Mouse (Mus musculus) heart, adult 18-20 months (tissue): ENCODE measurements around the gene Lrp5. TPM values are rescaled to one million over a fixed set of nuclear protein-coding genes. Genes with fewer than 3 reads are reported as not detected.

ENCODE experiments used
- DNase-seq, 2 experiments: peaks; one replicate each; pipeline ENCODE4 v3.0.0; 2021 to 2022; ENCODE audit warnings: mixed read lengths in 1 of 2
- total RNA-seq, 2 experiments: library from RNA; stranded (reverse); gene quantifications; 2 replicates each; pipeline ENCODE4 v1.2.3; 2021

Gene Lrp5
- total RNA-seq, 2 experiments from 2014 or later, result 46.5 to 49.3 TPM

DNA sequence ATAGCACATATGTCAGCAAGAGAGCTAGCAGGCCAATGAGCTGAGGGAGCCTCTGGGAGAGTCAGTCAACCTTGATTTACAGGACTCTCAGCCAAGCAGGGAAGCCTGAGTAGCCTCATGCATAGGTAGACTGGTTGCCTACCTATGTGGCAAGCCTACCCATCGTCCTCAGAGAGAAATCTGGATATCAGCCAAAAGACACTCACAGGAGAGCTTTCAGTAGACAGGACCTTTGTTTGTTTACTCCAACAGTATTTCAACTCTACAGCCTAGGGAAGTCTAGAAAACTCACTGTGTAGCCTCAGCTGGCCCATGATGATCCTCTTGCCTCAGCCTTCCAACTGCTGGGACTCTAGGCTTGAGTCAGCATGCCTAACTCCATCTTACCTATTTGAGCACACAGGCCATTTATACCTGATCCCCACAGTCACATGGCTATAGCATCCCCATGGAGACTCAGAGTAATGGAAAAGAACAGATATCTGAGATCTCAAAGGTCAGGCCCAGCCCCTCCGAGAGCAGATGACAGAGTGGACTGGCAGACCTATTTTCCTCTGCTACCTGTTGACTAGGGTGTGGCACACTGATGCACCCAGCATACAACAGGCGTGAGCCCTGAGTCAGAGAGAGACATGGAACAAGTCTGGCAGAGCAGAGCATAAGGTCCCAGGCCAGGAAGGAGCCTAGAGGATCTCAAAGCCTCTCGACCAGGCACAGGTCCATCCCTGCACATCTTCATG is 73.7 kb downstream of the Lrp5 start:
- DNase-seq, result no peak

DNA sequence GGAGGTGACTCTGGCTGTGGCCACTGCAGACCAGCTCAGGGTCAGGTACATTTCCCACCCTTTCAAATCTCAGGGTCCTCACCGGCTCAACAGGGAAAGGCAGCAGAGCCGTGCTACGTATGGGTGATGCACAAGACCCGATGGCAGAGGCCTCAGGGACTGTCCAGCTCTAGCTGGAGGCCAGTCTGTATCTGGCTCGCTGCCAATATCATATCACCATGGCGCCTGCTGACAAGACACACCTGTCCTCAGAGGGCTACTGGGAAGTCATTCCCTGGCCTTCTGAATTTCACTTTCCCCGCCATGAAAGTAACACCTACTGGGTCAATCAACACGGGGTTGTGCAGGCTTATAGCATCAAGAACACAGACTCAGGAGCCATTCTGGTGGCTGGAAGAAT is 74.6 kb downstream of the Lrp5 start:
- DNase-seq, result no peak

DNA sequence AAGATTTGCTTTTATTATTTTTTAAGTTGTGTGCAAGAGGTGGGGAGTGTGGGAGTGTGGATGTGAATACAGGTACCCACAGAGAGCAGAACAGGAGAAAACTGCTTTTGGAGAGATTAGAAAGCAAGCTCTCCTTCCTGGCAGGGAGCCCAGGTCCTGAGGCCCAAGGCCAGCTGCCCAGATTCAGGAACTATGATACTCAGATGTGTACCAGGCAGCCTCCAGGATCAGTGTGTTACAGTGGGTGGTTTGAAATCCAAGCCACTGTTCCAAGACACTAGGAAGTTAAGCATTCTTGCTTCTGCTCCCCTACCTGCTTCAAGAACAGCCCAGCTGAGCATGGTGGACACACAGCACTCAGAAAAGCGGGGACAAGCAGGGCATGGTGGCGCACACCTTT is 75.5 kb downstream of the Lrp5 start:
- DNase-seq, result no peak

DNA sequence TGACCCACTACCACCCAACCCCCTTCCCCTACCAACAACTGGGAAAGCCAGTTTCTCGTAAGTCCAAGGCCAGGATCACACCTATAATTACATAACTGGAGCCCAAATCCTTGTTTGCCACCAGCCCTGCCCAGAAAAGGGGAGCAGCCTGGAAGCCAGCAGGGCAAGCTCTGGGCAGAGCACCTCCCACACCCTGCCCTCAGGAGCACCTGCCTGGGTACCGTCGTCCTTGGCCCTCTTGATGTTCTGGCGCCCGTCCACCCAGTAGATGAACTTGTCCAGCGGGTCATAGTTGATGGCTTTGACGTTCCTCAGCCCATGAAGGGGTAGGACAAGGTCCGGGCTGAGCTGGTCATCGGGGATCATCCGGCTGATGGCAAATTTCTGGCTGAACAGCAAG is 76.5 kb downstream of the Lrp5 start:
- DNase-seq, result no peak

DNA sequence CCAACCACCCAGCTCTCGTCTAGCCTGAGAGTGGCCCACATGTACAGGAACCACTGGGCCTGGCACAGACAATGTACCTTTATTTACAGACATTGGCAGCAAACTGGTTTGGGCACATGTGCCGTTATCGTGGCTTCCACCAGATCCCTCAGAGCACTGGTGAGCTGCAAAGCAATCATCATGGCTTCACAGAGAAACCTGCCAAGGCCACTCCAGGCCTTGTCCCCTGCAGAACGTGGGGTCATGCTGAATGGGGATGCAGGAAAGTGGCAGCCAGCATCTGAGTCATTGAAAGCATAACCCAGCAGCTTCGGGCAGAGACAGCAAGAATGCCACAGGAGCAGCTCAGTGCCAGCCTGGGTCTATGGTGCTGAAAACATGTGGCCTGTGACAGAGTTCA is 92.0 kb downstream of the Lrp5 start:
- peak in 1 of 2 experiments; percentile 31 for DNase-seq

DNA sequence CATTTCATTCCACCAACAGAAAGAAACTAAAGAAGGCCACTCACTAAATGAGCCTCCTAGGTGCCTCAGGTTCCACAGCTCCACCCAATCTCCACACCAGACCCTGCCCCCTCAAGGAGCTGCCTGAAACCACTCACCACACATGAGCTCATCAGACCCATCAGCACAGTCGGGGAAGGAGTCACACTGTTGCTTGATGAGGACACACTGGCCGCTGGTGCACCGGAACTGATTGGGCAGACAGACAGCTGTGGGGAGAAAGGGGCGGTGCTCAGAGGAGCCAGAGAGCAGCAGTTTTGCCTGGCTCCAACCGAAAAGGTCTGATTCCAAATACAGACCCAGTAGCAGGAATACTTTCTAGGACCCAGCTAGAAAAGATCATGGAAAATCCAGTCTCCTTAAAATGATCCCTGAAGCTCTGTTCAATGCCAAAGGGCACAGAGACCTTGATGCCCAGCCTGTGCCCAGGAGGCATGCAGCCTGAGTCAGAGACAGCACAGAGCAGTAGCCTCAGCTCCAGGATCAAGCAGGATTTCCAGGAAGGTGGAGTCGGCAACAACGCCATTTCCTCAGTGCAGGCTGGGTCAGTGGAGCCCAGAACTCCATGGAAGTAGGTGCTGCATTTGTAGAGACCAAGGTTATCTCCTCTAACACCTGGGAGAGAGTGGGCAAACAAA is 92.8 kb downstream of the Lrp5 start:
- no peak for DNase-seq

DNA sequence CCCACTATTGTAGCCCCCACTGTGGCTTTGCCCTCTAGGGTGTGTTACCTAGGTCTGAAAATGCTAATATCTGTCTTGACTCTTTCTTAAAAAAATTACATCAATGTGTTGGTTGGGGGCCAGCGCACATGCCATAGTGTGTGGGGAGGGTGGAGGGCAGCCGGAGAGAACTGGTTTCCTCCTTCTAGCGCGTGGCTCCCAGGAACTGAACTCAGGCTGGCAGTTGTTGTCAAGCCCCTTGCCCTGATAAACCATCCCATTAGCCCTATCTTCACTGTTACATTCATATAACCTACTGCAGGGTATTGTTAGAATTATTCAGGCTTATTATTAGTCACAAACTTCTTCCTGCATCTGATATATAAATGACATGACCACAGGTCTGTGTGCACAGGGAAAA is 96.4 kb downstream of the Lrp5 start:
- DNase-seq, result no peak

DNA sequence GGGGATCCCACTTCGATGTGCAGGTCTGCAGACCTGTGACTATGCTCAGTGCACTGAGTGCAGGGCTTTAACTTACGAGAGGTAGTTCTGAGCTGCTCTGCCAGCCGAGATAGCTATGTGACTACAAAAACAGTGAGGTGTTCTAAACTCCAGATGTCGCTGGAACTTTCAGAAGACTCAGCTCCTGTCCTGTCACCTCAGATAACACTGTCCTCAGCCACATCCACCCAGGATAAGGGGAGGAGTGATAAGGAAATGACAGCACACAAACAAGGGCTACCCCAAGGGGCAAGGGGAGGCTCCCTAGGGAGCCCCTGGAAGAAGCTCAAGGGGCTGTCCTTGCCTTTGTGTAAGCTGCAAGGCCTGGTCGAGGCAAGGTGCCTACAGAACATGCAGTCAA is 96.8 kb downstream of the Lrp5 start:
- no peak for DNase-seq

DNA sequence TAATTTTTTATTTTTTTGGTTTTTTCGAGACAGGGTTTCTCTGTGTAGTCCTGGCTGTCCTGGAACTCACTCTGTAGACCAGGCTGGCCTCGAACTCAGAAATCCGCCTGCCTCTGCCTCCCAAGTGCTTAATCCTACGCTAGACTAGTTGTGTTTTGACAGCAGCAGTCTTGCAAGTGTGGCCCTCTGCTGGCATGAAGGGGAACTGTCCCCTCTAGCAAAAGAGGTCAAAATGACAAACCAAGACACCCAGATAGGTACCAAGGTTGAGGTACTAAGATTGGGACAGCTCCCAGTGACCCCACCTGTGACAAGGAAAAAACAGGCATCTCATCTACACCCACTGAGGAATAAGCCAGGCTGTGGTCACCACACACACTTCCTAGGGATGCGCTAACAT is 98.6 kb downstream of the Lrp5 start:
- DNase-seq, result peak; percentile 22 to 43

DNA sequence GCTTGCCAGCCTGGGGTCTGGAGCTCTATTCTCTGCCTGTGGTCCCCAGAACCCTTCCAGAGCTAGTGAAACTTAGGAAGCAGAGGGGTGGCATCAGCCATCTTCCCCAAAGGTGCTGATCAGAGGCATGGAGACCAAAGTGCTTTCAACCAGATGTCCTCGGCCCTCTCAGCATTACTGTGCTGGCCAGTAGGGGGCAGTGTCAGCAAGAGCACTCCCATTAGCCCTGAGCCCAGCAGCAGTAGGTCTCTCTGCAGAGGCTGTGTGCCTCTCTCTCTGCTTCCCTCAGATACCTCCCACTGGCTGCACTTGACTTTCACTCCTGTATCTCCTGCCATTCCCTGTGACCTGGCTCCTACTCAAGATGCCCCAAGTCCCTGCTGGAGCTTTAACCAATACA is 99.8 kb downstream of the Lrp5 start:
- peak; percentile 43 to 73 for DNase-seq

DNA sequence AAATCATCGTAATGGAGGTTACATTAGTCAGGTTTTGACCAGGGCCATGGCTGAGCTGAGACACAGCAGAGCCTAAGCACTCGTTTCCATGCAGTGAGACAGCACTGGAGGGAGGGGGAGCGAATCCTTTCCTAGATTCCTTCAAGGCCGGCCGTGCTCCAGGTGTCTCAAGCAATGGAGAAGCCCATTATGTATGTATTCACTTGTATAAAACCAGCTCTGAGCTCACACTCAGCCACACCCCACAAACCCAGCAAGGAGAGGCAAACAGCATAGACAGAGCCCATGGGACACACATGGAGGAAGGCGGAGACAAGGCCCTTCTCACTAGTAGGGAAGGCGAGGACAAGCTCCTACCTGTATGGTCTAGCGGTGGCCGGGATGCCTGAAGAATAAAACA is 100.3 kb downstream of the Lrp5 start:
- DNase-seq, result no peak

DNA sequence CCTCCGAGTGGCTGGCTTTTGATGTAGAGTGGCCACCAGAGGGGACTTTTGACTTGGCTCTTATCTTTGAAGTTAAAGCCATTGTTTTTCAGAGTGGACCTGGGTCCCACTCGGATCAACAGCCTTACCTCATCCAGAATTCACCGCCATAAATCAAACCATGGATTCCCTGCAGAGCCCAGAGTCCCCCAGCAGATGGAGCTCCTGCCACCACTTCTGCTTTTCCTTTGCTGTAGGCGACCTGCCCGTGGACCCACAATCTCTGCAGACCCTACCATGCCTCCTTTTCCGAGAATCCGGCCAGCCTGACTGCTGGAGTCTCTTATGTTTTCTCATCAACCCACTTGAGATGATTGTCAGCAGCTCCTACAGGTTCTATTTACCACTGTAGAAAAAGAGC is 105.0 kb downstream of the Lrp5 start:
- DNase-seq, result peak; percentile 40 to 78

DNA sequence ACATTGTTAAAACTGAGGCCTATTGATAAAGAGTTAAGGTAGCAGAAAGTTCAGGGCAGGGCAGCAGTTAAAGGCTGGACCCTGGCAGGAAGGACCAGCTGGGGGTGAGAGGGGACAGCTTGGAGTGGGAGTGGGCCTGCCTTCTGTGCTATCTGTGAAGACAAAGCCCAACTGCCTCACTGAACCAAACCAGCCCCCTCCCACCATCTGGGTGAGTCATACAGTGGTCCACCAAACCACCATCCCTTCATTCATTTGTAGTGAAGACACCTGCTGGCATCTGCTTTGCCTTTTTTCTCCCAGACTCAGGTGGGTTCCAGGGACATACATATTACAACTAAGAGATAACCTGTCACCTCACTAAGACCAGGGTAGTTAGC is 108.5 kb downstream of the Lrp5 start:
- no peak for DNase-seq

DNA sequence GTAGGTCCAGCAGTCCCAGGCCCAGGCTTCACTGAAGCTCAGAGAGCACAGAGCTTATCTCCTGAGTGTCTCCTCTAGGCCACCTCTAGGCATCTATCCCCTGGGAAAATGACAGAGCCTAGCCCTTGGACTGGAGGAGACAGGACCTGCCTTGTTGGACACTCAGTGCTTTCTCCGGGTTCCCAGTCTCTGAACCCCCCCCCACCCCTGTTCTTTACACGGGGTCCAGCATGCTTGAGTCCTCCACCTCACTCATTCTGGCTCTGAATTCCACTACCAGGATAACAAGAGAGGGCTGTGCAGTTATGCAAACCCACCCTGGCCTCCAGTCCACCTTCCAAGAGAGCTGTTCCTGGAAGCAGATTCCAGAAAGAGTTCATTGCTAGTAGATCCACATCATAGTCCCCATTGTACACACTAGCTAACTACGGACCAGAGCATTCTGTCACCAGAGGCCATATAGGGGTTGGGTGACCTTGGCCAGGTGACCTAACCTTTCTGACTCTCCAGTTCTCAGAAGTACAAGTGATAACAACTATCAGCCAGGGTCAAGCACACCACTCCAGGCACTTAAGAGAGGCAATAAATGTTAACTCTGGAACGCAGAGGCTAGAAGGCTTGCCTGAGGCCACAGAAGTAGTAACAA is 109.0 kb downstream of the Lrp5 start:
- DNase-seq, result peak; percentile 26 to 28

DNA sequence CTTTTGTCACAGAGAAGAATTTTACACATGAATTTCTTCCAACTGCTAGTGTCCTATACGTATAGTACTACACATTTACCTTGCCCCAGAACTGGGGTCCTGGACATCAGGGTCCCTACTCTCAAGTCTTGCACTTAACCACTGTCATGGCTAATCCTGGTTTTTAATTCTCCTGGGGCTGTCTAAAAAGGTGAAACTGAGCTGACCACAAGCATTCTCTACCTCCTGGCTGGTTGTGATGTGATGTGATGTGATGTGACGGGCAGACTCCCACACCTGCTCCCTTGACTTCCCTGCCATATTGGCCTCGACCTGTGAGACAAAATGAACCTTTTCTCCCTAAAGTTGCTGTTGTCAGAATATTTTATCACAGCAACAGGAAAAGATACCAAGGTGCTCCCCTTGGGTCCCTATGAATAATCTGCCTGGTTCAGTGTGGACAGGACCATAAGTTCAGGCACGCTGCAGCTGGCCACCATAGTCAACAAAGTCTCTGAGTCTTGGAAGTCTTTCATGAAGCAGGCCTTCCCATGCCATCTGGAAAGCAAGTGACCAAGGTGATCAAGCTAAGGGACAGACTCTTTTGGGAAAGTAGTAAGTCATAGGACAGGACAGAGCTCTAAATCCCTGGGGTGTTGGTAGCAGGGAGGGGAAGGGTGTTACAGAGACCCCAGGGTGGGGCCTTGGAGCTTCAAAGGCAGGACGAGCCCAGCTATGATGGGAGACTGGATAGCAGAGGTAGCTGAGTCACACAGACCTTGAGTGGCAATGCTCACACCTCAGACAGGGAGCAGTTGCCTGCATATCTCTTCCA is 109.7 kb downstream of the Lrp5 start:
- no peak for DNase-seq

DNA sequence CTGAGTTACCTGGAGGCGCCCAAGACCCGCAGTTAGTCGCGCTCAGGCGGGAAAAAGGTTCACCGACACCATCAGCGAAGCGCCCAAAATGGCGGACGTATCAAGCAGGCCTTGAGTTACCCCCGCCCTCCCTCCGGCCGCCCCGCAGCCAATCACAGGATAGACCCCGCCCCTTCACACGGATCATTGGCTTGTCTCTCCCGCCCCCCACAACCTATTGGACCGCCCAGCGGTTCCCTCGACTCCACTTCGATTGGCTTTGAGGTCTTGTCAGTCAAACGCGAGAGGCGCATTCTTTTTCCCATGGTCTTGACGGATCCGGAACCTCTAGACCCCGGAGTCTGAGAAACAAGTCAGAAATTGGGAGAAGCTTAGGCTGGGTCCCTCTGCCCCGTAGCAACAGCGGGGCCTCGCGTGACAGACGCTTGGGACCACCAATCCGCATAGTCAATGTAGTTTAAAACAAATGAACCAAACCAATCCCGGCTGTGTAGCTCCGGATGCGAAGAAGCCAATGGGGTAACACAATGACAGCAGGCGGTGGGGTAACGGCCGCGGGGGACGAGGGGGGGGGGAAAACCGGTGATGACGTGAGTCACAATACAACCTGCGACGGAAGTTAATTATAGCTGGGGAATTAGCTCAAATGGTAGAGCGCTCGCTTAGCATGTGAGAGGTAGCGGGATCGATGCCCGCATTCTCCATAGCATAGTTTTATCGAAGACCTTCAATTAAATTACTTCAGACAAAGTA is 110.6 kb downstream of the Lrp5 start, which contains the start of gene Ppp6r3:
Gene Ppp6r3 (minus strand): TSS at position 118 of the 753 bp plus-strand sequence.
- DNase-seq, result peak; percentile 99

DNA sequence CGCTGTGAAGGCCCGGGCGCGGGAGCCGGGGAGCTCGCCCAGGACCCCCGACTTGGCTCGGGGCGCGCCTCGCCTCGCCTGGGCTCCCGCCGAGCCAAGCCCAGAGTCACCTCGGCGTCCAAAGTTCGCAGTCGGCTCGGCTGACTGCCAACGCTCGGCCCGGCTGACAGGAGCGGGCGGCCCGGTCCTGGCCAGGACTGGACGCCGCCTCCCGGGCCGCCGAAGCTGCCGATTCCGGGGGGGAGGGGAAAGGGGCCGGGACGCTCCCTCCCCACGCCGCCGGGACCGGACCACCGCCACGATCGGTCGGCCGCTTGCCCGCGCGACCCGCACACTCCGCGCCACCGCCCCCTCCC is 111.1 kb downstream of the Lrp5 start:
- peak in 1 of 2 experiments; percentile 90 for DNase-seq

DNA sequence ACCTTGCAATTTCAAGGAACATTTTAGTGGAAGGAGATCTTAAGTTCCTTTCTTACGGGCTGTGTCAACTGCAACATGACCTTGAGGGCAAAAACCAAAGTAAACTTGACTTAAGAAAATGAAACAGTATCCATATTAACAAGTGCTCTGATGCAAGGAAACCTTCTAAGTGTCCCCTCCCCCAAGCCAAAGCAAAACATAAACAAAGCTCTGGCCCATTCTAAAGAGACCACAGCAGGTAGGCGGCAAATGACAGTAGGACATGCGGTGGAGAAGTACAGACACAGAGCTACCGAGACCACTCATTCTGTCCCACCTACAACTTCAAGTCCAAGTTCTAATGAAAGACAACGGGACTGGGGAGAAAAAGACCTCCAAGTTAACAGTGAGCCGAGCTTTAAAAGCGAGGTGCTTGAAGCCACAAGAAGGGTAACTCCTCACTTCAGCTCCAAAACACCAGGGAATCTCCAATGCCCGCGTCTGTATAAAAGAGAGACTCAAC is 111.7 kb downstream of the Lrp5 start:
- peak in 1 of 2 experiments; percentile 39 for DNase-seq

DNA sequence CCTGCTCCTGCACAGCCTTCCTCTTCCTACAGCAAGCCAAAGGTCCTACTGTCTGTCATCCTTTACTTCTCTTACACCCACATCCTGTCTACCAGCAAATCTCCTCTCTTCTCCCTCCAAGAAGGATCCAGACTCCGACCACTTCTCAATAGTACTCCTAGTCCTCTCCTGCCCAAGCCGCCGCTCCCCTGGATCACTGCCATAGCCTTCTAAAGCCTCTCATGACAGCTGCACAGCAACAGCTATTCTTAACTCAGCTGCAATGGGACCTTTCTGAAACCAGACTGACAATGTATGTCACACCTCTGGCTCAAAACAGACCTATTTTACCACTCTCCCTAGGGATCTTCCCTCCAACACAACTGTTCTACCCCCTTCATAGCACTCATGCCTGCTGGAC is 122.1 kb downstream of the Lrp5 start:
- peak; percentile 82 to 84 for DNase-seq

DNA sequence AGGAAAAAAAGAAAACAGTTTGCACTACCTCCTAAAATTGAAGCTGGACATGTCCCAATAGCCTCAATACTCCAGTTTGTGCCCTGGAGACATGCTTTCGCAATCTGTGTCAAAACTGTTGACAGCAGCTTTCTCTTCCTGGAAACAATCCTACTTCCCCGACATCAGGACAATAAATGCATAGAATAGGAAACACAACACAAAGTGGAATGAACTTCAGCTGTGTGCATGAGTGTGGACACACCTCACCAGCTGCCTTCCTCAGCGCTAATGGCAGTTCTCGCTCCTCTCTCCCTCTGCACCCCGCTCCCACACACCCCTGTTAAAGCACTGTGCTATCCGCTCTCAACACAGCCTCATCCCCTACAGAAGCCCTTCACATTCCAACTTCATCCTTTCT is 123.6 kb downstream of the Lrp5 start:
- peak; percentile 69 for DNase-seq

DNA sequence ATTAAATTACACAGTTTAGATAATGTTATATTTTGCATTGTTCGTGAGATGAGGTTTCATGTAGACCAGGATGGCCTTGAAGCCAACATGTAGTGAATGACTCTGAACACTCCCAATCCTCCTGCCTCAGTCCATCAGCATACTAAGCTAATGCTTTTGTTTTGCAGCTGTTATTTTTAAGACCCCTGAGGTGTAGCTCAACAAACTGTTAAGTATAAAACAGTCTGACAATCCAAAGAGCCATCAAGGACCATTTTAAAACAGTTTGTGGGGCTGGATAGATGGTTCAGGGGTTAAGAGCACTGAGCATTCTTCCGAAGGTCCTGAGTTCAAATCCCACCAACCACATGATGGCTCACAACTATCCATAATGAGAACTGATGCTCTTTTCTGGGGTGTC is 124.1 kb downstream of the Lrp5 start:
- no peak for DNase-seq
